Mouse (Mus musculus) bone marrow macrophage, adult 2 months (primary cell): ENCODE measurements at regions not wholly inside any gene's neighbourhood (a gene's known extent, or its start where the extent isn't known, plus 50 kb on each side); places are given as distances from the start of the nearest gene placed in this dataset.

Experiments
- H3K27ac ChIP-seq: 2 replicates; pipeline ENCODE4 v1.5.1; 2012; ENCODE audit warnings: low read depth, low read length; ENCODE audit not compliant: insufficient read depth
- H3K4me1 ChIP-seq: 2 replicates; pipeline ENCODE4 v1.6.1; 2012; ENCODE audit warnings: low read length; ENCODE audit not compliant: control insufficient read depth, insufficient read depth
- H3K4me3 ChIP-seq: 2 replicates; pipeline ENCODE4 v1.5.1; 2012; ENCODE audit warnings: mild to moderate bottlenecking, low read length, moderate library complexity; ENCODE audit not compliant: insufficient read depth
- CTCF ChIP-seq: IDR thresholded peaks from 2 replicates; pipeline ENCODE4 v1.5.1; 2012; ENCODE audit warnings: low read depth, mild to moderate bottlenecking, low read length, moderate library complexity
- POLR2A ChIP-seq: IDR thresholded peaks from 2 replicates; pipeline ENCODE4 v1.6.1; 2012; ENCODE audit warnings: mild to moderate bottlenecking, low read depth, low read length, borderline replicate concordance

GRCm38 (mm10) chr14:9338220-9338619, 672.2 kb upstream of the 4930452B06Rik start:
- Histone ChIP-seq H3K4me3 (no peak overlapping the region), H3K4me1 (peaks cover 6% of the 10 kb centered on the region; the same call in 1 of the 2 replicates), H3K27ac (no peak overlapping the region)
- TF ChIP-seq POLR2A: no peak
- TF ChIP-seq CTCF: no peak

- Histone ChIP-seq H3K27ac (no peak overlapping the region), H3K4me3 (no peak overlapping the region), H3K4me1 (peaks cover 6% of the 10 kb centered on the region; the same call in 1 of the 2 replicates)
- no peak for TF ChIP-seq CTCF
- TF ChIP-seq POLR2A: no peak
These were observed 671.1 kb upstream of the 4930452B06Rik start for GRCm38 (mm10) chr14:9337107-9337506.

GRCm38 (mm10) chr14:9331593-9331992, 665.6 kb upstream of the 4930452B06Rik start:
- H3K4me1 ChIP-seq: no peaks in the 10 kb centered on the region
- H3K4me3 ChIP-seq: no peak overlapping the region
- TF ChIP-seq POLR2A: no peak
- no peak for TF ChIP-seq CTCF
- no peak overlapping the region for H3K27ac ChIP-seq

- no peaks in the 10 kb centered on the region for H3K4me1 ChIP-seq
- TF ChIP-seq CTCF (no peak), POLR2A (no peak)
- H3K4me3 ChIP-seq: no peak overlapping the region
- no peak overlapping the region for H3K27ac ChIP-seq
These were observed 664.7 kb upstream of the 4930452B06Rik start for GRCm38 (mm10) chr14:9330767-9331166.

GRCm38 (mm10) chr14:9329839-9330485, 663.9 kb upstream of the 4930452B06Rik start:
- H3K4me1 ChIP-seq: no peaks in the 10 kb centered on the region
- no peak overlapping the region for H3K4me3 ChIP-seq
- TF ChIP-seq POLR2A: no peak
- no peak overlapping the region for H3K27ac ChIP-seq

- Histone ChIP-seq H3K4me3 (no peak overlapping the region), H3K27ac (no peak overlapping the region), H3K4me1 (no peaks in the 10 kb centered on the region)
- TF ChIP-seq POLR2A: no peak
- no peak for TF ChIP-seq CTCF
These were observed 661.3 kb upstream of the 4930452B06Rik start for GRCm38 (mm10) chr14:9327344-9327743.

GRCm38 (mm10) chr14:9319842-9320241, 653.8 kb upstream of the 4930452B06Rik start:
- no peaks in the 10 kb centered on the region for H3K4me1 ChIP-seq
- no peak for TF ChIP-seq CTCF
- no peak for TF ChIP-seq POLR2A
- no peak overlapping the region for H3K4me3 ChIP-seq
- H3K27ac ChIP-seq: no peak overlapping the region

- H3K4me1 ChIP-seq: no peaks in the 10 kb centered on the region
- no peak overlapping the region for H3K27ac ChIP-seq
- no peak overlapping the region for H3K4me3 ChIP-seq
- TF ChIP-seq POLR2A (no peak), CTCF (no peak)
These were observed 652.9 kb upstream of the 4930452B06Rik start for GRCm38 (mm10) chr14:9318796-9319465.

- no peak overlapping the region for H3K27ac ChIP-seq
- no peaks in the 10 kb centered on the region for H3K4me1 ChIP-seq
- no peak overlapping the region for H3K4me3 ChIP-seq
- TF ChIP-seq POLR2A (no peak), CTCF (no peak)
These were observed 649.2 kb upstream of the 4930452B06Rik start for GRCm38 (mm10) chr14:9315224-9315623.

- TF ChIP-seq CTCF: no peak
- TF ChIP-seq POLR2A: no peak
- Histone ChIP-seq H3K27ac (no peak overlapping the region), H3K4me3 (no peak overlapping the region), H3K4me1 (no peaks in the 10 kb centered on the region)
These were observed 630.1 kb upstream of the 4930452B06Rik start for GRCm38 (mm10) chr14:9296145-9296544.
